Mouse (Mus musculus): ENCODE results near the gene Prr29. TPM values are rescaled to one million over a fixed set of nuclear protein-coding genes. Genes with fewer than 3 reads are reported as not detected.
"Not testable (repeated sequence)": the region's sequence is repeated elsewhere in the genome, so short reads cannot be mapped to it uniquely, and the experiment has no call there.

Prr29 gene
- polyA plus RNA-seq, 1 experiment from 2014 or later = 0.34 TPM

- no peaks in the 10 kb centered on the region for H3K27me3 ChIP-seq (replicated peaks)
- no peaks in the 10 kb centered on the region for H3K9me3 ChIP-seq
- 0 out of 2 replicates have a peak, but pooled peaks cover 3% of the 10 kb centered on the region for H3K36me3 ChIP-seq
- H3K4me1 ChIP-seq (replicated peaks) = no peaks in the 10 kb centered on the region; the same call in 1 of the 2 replicates
- no peak overlapping the region for H3K4me3 ChIP-seq (replicated peaks)
- WGBS = 30% methylated on average over 3 of the region's 3 CpGs
- H3K4me2 ChIP-seq (replicated peaks) = no peak overlapping the region
- no peak overlapping the region for H3K9ac ChIP-seq
- no peak for ATAC-seq
- no peak overlapping the region for H3K27ac ChIP-seq
Measured at GRCm38 (mm10) chr11:106389611-106390010, 24.3 kb downstream of the Prr29 start.

GRCm38 (mm10) chr11:106390757-106391156 is 25.5 kb downstream of the Prr29 start:
- Histone ChIP-seq H3K4me1 (replicated peaks) (no peaks in the 10 kb centered on the region; the same call in 1 of the 2 replicates), H3K4me2 (replicated peaks) (no peak overlapping the region), H3K9me3 (no peaks in the 10 kb centered on the region), H3K4me3 (replicated peaks) (no peak overlapping the region), H3K27me3 (replicated peaks) (no peaks in the 10 kb centered on the region), H3K9ac (no peak overlapping the region), H3K36me3 (0 out of 2 replicates have a peak, but pooled peaks cover 3% of the 10 kb centered on the region), H3K27ac (no peak overlapping the region)
- ATAC-seq = no peak
- WGBS = 38% methylated on average over 3 of the region's 3 CpGs

- H3K9me3 ChIP-seq = no peaks in the 10 kb centered on the region
- no peak overlapping the region for H3K4me3 ChIP-seq (replicated peaks)
- H3K27ac ChIP-seq = no peak overlapping the region
- H3K36me3 ChIP-seq = 0 out of 2 replicates have a peak, but pooled peaks cover 3% of the 10 kb centered on the region
- no peak overlapping the region for H3K9ac ChIP-seq
- no peaks in the 10 kb centered on the region for H3K27me3 ChIP-seq (replicated peaks)
- ATAC-seq = peak; percentile 64; the same call in 1 of the 2 replicates
- 32% methylated on average over 6 of the region's 6 CpGs for WGBS
- no peaks in the 10 kb centered on the region; the same call in 1 of the 2 replicates for H3K4me1 ChIP-seq (replicated peaks)
- H3K4me2 ChIP-seq (replicated peaks) = no peak overlapping the region
Measured at GRCm38 (mm10) chr11:106391546-106392188, 26.4 kb downstream of the Prr29 start.

DNA sequence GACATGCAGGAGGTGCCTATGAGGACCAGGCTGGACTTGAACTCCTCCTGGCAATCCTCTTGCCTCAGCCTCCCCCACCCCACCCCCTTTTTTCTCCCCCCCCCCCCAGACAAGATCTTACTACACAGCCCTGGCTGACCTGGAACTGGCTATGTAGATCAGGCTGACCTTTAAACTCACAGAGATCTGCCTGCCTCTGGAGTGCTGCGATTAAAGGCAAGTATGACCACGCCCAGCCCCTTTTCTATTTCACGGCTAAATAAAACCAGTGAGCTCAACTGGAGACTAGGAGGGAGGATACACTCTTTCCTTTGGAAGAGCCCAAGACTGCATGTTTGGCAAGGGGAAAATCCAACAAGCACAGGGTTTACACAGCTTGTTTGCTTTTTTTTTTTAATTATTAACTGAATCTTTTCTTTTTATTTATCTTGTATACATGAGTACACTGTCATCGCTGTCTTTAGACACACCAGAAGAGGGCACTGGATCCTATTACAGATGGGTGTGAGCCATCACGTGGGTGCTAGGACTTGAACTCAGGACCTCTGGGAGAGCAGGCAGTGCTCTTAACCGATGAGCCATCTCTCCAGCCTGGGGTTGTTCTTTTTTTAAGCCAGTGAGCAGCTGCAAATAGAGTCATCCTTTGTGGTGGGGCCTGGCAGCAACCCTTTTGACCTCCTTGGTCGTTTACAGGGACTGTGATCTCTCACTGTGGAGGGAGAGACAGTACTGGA is 27.5 kb downstream of the Prr29 start:
- ATAC-seq = peak; percentile 20; the same call in 1 of the 2 replicates
- H3K9me3 ChIP-seq = no peaks in the 10 kb centered on the region
- H3K27me3 ChIP-seq (replicated peaks) = no peaks in the 10 kb centered on the region
- WGBS = 58% methylated on average over 7 of the region's 7 CpGs
- H3K4me1 ChIP-seq (replicated peaks) = no peaks in the 10 kb centered on the region; the same call in 1 of the 2 replicates
- 0 out of 2 replicates have a peak, but pooled peaks cover 3% of the 10 kb centered on the region for H3K36me3 ChIP-seq
- no peak overlapping the region for H3K4me3 ChIP-seq (replicated peaks)
- H3K9ac ChIP-seq = no peak overlapping the region
- H3K27ac ChIP-seq = no peak overlapping the region
- H3K4me2 ChIP-seq (replicated peaks) = no peak overlapping the region

- no peaks in the 10 kb centered on the region for H3K27me3 ChIP-seq (replicated peaks)
- peaks cover 3% of the 10 kb centered on the region; the same call in 1 of the 2 replicates for H3K36me3 ChIP-seq
- H3K4me1 ChIP-seq (replicated peaks) = no peaks in the 10 kb centered on the region; the same call in 1 of the 2 replicates
- no peak overlapping the region for H3K4me3 ChIP-seq (replicated peaks)
- no peak overlapping the region for H3K4me2 ChIP-seq (replicated peaks)
- ATAC-seq = no peak
- 58% methylated on average over 4 of the region's 4 CpGs for WGBS
- no peak overlapping the region for H3K9ac ChIP-seq
- H3K9me3 ChIP-seq = no peaks in the 10 kb centered on the region
- H3K27ac ChIP-seq = no peak overlapping the region
Measured at GRCm38 (mm10) chr11:106393331-106393616, 28.0 kb downstream of the Prr29 start.

DNA sequence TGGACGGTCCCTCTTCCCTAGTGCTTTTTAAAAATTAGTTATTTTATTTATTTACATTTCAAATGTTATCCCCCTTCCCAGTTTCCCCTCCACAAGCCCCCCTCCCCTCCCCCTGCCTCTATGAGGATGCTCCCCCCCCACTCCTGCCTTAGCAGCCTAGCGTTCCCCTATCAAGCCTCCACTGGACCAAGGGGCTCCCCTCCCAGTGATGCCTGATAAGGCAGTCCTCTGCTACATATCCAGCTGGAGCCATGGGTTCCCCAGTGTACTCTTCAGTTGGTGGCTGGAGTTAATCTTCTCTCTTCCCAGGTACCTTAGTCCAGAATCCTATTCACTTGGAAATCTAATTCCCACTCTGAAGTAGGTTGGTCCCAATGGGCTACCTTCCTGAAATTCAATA is 28.8 kb downstream of the Prr29 start:
- H3K9me3 ChIP-seq; H3K4me2 ChIP-seq (replicated peaks); H3K27ac ChIP-seq; H3K27me3 ChIP-seq (replicated peaks); H3K4me1 ChIP-seq (replicated peaks); H3K9ac ChIP-seq; ATAC-seq; H3K36me3 ChIP-seq; H3K4me3 ChIP-seq (replicated peaks): not testable (repeated sequence)
- 92% methylated on average over 2 of the region's 2 CpGs for WGBS

DNA sequence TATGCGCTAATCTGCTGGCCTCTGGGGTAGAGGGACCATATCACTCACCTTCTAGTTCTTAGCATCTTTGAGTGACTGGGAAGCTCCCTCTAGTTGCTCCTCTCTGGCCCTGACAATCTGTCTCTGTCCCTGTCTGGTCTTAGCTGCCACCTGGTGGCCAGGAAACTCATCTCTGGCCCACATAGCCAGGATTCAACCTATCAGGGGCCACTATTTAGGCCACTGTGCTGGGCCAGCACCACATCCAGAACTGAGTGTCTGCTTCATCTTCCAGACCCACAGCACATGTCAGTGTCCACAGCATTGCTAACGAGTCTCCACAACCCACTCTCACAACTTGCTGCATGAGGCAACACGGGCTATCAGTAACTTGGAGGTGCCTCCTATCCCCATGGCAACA is 32.4 kb downstream of the Prr29 start:
- no peak for ATAC-seq
- Histone ChIP-seq H3K27ac (no peak overlapping the region), H3K9ac (no peak overlapping the region), H3K36me3 (peaks cover 9% of the 10 kb centered on the region; the same call in 1 of the 2 replicates), H3K4me2 (replicated peaks) (no peak overlapping the region), H3K9me3 (no peaks in the 10 kb centered on the region), H3K4me3 (replicated peaks) (no peak overlapping the region), H3K4me1 (replicated peaks) (no peaks in the 10 kb centered on the region), H3K27me3 (replicated peaks) (no peaks in the 10 kb centered on the region)
- WGBS = 82% methylated on average over 3 of the region's 3 CpGs

DNA sequence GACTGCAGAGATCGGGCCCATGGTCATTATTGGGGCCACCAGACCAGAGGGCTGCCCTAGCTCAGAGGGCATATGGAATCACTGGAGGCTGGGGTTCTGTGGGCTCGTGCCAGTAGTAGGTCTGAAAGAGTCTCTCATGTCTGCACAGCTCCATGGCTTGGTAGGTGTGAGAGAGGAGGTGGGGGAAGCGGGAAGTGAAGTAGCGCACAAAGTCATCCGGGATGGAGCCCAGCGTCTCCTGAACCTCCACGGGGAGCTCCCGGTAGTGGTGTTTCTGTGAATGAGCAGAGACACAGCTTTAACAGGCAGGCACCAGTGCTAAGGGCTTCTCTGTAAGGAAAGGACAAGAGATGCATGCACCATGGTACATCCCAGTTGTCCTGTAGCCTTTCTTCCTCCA is 33.2 kb downstream of the Prr29 start:
- no peak for ATAC-seq
- Histone ChIP-seq H3K4me1 (replicated peaks) (no peaks in the 10 kb centered on the region), H3K27ac (no peak overlapping the region), H3K9me3 (no peaks in the 10 kb centered on the region), H3K36me3 (peaks cover 9% of the 10 kb centered on the region; the same call in 1 of the 2 replicates), H3K4me3 (replicated peaks) (no peak overlapping the region), H3K27me3 (replicated peaks) (no peaks in the 10 kb centered on the region), H3K9ac (no peak overlapping the region), H3K4me2 (replicated peaks) (no peak overlapping the region)
- WGBS = 95% methylated on average over 8 of the region's 8 CpGs

GRCm38 (mm10) chr11:106410011-106410410 is 44.7 kb downstream of the Prr29 start:
- Histone ChIP-seq H3K9me3 (no peaks in the 10 kb centered on the region), H3K27ac (no peak overlapping the region), H3K4me2 (replicated peaks) (no peak overlapping the region), H3K36me3 (peaks cover 9% of the 10 kb centered on the region; the same call in 1 of the 2 replicates), H3K27me3 (replicated peaks) (no peaks in the 10 kb centered on the region), H3K4me1 (replicated peaks) (no peaks in the 10 kb centered on the region), H3K4me3 (replicated peaks) (no peak overlapping the region), H3K9ac (no peak overlapping the region)
- 54% methylated on average over 4 of the region's 4 CpGs for WGBS
- no peak for ATAC-seq

- Histone ChIP-seq H3K9me3 (no peaks in the 10 kb centered on the region), H3K4me3 (replicated peaks) (no peak overlapping the region), H3K4me2 (replicated peaks) (no peak overlapping the region), H3K27me3 (replicated peaks) (no peaks in the 10 kb centered on the region), H3K9ac (no peak overlapping the region), H3K4me1 (replicated peaks) (no peaks in the 10 kb centered on the region), H3K36me3 (peaks cover 7% of the 10 kb centered on the region; the same call in 1 of the 2 replicates), H3K27ac (no peak overlapping the region)
- ATAC-seq = no peak
- 73% methylated on average over 3 of the region's 3 CpGs for WGBS
Measured at GRCm38 (mm10) chr11:106410507-106410906, 45.2 kb downstream of the Prr29 start.

DNA sequence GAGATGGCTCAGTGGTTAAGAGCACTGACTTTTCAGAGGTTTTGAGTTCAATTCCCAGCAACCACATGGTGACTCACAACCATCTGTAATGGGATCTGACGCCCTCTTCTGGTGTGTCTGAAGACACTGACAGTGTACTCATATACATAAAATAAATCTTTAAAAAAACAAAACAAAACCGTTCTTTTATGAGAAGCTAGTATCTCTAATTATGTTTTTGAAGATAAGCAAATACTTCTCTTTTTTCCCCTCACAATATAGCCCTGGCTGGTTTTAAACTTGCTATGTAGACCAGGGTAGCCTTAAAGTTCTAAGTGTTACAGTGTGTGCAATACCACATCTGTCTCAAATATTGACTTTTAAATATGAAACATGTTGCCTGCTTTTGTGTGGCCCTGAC is 45.9 kb downstream of the Prr29 start:
- H3K27ac ChIP-seq = no peak overlapping the region
- H3K36me3 ChIP-seq = peaks cover 6% of the 10 kb centered on the region; the same call in 1 of the 2 replicates
- no peaks in the 10 kb centered on the region for H3K9me3 ChIP-seq
- ATAC-seq = no peak
- no peaks in the 10 kb centered on the region for H3K4me1 ChIP-seq (replicated peaks)
- H3K4me3 ChIP-seq (replicated peaks) = no peak overlapping the region
- no peak overlapping the region for H3K4me2 ChIP-seq (replicated peaks)
- WGBS = 86% methylated on average over 2 of the region's 2 CpGs
- no peaks in the 10 kb centered on the region for H3K27me3 ChIP-seq (replicated peaks)
- H3K9ac ChIP-seq = no peak overlapping the region

- H3K27ac ChIP-seq = no peak overlapping the region
- H3K9me3 ChIP-seq = no peaks in the 10 kb centered on the region
- no peak for ATAC-seq
- no peaks in the 10 kb centered on the region for H3K4me1 ChIP-seq (replicated peaks)
- 0 out of 2 replicates have a peak, but pooled peaks cover 3% of the 10 kb centered on the region for H3K36me3 ChIP-seq
- no peaks in the 10 kb centered on the region for H3K27me3 ChIP-seq (replicated peaks)
- 84% methylated on average over 3 of the region's 3 CpGs for WGBS
- no peak overlapping the region for H3K4me2 ChIP-seq (replicated peaks)
- no peak overlapping the region for H3K4me3 ChIP-seq (replicated peaks)
- H3K9ac ChIP-seq = no peak overlapping the region
Measured at GRCm38 (mm10) chr11:106412641-106413360, 47.5 kb downstream of the Prr29 start.

All from intestine, embryonic 15.5 days (tissue).